Mouse (Mus musculus): Measurements from ENCODE around the gene Brca2.
A peak's percentile ranks its signal among the peaks of the same experiment; 100 is the strongest.

Gene Brca2

DNA sequence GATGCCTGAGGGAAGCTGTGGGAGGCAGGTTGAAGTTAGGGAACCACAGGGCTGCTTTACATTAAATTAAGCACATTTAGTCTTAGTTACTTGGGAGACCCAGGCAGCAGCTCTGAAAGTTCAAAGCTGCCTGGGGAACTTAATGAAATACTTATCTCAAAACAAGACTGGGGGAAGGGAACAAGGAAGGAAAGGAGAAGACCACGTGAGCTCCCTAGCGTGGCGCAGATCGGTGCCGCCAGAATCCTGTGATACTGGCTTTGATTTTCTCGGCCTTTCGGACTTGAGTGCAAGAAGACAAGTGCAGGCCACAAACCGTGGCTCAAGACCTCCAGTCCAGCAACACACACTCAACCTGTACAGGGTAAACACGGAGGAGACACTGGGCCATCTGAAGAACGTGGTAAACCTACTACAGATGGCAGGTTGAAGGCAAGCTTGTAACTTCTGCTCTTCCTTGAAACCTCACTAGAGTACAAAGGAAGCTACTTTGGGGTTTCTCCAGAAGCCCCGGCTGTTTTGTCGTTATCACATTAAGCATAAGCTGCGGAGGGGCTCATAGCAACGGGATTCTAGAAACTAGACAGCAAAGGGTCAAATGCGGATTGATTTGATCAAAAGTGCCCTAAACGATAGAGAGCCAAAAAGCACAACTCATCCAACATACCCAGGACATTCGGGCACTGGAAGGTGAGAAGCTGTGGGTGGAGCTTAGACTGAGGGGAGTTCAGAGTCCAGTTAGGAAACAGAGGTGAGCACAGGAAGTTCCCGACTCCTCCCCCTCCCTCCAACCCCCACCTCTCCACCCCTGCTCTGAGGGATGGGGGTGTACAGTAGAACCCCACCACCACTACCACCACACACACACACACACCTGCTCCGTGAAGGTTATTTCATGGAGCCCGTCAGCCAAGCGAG is 76.0 kb downstream of the Brca2 start:
- no peak for DNase-seq (ENCODE audit: low read depth, low spot score)

DNA sequence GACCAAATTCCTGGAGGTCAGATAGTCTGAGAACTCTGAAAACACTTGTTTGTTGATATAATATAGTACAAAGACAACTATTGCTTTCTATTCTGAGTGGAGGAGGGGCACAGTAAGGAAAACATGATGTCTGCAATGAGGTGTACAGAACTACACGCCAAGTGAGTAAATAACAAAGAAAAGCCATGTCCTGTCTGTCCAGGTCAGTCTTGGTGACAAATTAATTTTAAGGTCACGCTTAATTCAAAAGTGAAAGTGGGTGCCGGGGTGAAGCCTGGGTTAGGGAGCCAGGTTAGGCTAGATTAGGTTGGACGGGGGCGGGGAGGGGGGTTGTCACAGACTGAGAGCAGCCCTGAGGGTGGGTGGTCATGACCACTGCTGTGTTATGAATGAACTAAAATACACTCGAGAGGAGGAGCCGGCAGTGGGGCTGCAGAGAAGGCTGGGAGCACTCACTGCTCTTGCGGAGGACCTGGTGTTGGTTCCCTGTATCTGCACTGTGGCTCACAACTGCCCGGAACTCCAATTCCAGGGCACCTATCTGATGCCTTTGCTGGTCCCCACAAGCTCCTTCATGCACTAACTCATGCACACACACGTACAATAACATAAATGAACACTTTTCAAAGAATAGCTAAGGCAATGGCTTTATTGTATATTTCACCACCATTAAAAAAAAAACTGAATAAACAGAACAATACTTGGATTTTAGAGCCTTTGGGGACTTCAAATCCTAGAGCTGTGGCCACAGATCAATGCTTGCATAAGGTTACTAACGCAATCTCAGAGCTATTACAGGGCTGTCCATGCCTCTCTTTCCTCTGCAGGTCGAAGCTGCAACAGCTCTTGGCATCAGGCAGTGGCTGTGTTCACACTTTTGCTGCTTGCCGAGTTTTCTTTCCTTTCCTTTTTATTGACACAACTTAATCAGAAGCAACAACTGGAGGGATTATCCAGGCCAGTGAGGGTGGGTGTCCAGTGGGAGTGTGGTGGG is 77.2 kb downstream of the Brca2 start:
- DNase-seq (ENCODE audit: low read depth, low spot score), result no peak

DNA sequence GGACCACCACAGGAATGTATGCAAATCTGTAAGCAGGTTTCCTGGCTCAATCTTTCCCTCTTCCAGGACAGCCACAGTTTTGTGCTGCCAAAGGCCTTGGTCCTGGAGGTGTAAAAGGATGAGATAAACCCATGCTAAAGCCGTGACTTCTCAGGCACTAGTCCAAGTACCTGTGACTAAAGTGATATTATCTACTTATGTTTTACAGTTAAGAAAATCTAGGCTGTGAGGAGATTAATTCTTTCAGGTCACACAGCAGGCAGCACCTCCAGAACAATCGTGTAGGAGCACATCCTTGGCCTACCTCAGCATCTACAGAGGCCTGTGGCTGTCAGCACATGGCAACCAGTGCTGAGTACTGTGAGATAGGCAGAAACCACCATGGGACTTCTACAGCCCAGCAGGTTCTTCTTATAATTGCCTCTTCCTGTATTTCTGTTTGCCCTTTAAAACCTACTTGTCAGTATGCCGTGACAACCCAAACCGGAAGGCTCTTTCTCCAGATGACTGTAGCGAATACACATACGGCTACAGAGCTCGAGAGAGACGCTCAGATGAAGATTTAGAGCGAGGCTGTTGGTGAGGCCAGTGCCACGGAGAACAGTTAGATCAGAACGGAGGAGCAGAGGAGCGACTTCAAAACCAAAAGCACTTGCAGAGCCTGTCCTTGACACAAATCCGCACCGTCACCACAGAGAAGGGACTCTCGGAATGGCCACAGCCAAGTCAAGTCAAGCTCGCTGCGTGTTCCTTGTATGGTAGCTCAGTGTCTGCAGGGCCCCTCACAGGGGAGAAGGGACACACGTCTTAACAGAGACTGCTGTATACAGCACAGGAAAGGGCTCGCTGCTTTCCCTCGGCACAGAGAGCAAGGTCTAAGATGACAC is 78.4 kb downstream of the Brca2 start:
- no peak for DNase-seq (ENCODE audit: low read depth, low spot score)

DNA sequence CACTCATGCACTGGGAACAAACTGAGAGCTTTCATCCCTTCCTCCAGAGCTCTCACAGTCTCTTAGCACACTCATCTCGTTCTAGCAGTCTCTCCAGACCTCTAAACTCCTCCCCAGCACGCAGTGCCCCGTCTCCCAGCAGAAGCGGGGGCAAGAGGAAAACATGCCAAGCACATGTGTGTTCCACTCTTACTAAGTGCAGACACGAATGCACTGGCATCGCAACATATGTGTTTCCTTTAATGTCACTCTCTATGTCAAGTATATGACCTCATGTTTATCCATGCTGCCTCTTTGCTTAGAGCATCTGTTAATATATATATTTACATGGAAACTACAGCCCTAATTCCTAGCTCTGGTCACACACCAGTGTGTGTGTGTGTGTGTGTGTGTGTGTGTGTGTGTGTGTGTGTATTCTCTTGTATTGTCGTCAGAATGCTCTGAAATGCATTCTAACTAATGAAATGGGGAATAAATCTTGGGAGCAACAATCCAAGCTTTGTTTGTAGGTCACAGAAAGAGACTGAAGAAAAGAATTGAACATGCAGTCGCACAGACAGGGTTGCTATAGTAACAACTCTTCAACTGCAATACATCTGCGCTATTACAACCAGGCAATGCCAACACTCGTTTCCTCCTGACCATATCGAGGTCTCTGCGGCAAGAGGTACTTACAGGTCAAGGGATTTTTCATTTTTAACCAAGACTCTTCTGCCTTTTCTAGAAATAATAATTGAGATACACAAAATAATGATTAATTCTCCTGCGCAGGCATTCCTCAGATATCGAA is 79.2 kb downstream of the Brca2 start:
- DNase-seq (ENCODE audit: low read depth, low spot score), result peak; percentile 28

DNA sequence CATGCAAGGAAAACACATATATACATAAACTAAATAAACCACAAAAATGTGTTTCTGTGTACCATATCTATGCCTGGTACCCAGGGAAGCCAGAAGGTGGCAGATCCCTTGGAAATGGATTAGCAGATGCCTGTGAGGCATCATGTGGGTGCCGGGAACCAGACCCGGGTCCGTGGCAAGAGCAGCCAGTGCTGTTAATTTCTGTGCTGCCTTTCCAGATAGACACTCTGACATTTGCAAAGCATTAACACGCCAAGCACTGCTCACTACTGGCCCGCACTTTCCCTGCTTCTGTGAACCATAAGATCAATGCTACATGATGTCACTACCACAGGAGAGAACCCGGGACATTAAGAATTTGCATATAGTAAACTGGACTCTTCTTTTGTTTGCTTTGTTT is 83.7 kb downstream of the Brca2 start:
- DNase-seq (ENCODE audit: low read depth, low spot score), result no peak

DNA sequence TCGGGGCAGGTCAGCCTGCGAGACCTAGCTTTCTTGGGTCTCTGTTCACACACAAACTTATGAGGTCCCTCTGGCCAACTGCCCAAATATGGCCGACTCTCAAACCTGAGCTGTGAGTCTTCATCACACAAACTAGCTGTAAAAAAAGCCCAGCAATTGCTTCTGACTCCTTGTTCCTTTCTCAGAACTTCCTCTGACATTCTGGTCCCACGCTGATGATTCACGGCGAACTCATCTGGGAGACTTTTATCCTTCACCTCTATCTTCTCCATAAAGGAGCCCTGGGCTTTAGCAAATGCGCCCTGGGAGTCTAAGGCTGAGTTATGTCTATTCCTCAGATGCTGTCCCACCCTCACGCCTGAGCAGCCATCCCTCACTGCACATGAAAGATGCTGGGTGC is 85.2 kb downstream of the Brca2 start:
- DNase-seq (ENCODE audit: low read depth, low spot score), result no peak

DNA sequence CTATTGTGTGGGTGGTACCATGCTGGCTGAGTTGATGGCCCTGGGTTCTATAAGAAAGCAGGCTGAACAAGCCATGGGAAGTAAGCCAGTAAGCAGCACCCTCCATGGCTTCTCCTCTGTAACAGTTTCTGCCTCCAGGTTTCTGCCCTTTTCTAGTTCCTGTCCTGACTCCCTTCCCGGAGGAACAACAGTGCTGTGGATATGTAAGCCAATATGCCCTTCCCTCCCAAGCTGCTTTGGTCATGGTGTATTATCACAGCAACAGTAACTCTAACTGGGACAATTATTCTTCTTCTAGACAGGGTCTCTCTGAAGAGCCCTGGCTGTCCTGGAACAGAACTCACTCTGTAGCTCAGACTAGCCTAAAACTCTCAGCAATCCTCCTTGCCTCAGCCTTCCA is 88.7 kb downstream of the Brca2 start:
- no peak for DNase-seq (ENCODE audit: low read depth, low spot score)

DNA sequence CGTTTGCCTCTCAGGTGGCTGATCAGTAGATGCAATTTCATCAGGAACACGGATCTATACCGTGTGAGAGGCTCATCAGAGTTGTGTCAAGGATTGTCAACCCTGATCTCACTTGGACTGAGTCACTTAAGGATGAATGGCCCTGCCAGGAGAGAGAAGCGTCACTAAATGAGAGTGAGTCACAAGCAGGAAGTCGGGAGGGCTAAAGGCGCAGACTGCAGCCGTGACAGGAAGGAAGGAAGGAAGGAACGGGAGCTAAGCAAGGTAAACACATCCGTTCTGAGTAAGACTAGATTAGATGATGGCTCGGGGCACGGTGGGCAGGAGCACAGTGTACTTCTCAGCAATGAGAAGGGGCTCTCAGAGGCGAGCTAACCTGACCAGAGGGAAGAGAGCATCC is 89.3 kb downstream of the Brca2 start:
- DNase-seq (ENCODE audit: low read depth, low spot score), result no peak

DNA sequence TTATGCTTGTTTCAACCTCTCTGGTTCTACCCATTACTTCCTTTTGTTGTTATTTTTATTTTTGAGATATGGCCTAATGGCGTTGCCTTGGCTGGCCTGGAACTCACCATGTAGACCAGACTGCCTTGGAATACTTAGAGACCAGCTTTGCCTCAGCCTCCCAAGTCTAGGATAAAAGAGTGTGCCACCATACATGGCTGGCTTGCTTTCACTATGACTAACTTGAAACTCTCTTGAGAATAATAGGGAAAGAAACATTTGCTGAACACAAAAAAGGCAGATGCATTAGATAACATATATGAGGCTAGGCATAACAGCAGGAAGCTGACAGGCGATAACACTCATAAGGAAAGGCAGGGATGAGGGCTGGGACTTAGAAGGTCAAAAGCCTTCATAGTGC is 91.6 kb downstream of the Brca2 start:
- DNase-seq (ENCODE audit: low read depth, low spot score), result no peak

DNA sequence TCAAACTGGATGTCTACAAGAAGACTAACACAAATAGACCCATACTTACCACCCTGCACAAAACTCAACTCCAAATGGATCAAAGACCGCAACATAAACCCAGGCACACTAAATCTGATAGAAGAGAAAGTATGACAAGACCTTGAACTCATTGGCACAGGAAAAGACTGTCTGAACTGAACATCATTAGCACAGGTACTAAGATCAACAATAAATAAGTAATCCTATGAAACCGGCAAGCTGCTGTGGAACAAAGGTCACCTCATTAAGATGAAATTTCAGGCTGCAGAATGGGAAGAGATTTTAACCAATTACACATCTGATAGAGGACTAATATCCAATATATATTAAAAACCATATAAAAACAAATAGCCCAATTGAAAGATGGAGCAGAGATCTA is 93.8 kb downstream of the Brca2 start:
- DNase-seq (ENCODE audit: low read depth, low spot score), result no peak

DNA sequence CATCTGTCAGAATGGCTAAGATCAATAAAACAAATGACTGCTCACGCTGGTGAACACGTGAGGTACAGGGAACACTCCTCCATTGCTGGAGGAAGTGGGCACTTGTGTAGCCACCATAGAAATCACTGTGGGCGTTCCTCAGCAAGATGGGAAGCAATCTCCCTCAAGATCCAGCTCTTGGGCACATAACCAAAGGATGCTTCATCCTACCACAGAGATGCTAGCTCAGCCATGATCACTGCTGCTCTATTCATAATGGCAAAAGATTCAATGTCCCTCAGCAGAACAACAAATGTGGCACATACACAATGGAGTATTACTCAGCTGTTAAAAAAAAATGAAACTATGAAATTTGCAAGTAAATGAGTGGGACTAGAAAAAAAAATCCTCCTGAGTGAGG is 94.3 kb downstream of the Brca2 start:
- no peak for DNase-seq (ENCODE audit: low read depth, low spot score)

DNA sequence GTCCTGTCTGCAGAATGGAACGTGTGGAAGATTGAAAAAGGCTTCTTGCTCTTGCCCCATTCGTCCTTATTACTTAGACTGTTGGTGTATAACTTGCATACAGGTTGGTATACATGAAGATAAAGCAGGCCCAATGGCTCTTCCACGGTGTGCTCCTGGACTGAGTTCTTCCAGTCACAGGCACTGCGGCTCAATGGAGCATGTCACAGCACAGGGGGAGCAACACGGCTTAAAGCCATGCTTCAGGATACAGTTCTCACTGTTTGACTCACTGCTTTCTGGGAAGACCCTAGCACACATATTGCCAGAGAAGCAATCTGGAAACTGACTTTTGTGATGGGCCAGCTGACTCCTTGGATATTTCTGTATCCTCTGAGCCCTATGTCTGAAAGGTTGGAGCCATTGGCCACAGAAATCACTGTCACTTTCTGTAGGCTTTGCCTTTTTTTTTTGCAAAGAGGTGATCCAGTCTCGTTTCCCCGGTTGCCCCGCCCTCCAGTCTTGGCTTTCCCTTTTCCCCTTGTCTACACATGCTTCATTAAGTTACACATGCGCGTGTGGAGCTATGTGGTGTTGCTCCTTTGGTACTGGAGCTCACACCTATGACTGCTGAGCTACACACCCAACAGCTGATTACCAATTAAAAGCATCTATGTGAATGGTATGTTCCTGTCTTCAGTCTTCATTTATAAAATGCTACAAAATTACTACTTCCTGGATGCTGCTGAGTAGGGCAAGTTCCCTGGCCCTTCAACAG is 96.3 kb downstream of the Brca2 start:
- no peak for DNase-seq (ENCODE audit: low read depth, low spot score)

Data from brain, embryonic 18.5 days (tissue).